Mouse (Mus musculus): ENCODE results near the gene Atp6v1e2.

Atp6v1e2 gene

DNA sequence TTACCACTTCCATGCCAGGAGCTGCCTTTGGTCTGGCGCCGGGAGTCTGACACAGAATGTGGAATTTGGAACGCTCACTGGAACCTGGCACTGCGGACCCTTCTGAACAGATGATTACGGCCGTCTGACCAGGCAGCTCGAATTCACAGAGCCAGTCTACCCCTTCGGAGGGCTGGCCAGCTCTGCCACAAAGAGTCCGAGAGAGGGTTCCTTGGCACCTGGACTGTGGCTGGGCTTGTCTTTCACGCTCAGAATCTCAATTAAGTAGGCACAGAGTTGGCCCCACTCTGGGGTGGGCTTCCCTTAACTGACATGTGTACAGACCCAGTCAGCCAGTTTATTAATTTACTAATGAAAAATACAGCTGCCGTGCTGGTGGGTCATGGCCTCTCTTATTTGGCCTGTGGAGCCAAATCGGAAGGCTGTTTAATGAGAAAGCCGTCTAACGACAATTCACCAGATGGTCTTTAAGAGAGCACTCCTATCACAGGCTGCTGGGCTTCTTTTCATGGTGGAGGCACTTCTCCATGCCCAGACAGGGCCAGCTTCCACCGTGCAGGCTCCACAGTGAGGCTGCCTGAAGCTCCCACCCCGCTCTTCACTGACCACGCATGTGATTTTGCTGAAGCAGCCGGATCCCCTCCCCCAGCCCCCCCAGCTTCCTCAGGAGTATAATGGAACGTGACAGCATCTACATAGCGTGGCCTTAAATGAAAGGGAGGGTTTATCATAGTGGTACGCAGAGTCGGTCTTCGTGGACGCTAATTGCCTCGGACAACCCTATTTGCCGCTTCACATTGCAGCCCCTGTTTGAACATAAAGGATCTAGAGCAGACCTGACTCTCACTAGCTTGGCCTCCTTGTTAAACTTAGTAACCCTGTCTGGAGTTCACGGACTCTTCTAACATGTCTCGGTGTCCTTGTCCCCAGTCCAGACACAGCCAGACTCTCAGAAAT lies at the start of gene Atp6v1e2:
Atp6v1e2 (minus strand) TSS at position 58 of the 957 bp plus-strand sequence.
- DNase-seq (ENCODE audit: low spot score), result no peak

DNA sequence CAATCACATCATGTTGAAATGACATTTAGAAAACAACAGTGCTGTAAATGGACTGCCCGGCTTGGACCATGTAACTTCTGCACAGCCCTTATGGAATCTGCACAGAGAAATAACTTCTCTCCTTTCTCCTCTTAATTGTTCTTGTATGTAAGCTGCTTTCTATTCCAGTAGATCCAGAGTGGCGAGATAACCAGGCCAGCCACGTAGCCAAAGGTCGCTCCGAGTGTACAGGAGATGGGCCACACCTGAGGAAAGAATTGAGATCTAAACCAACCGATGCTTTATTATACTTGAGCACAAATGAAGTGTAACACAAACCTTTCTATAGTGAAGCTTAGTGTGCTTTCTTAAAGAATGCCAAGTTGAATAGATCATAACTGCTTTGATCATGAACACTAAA lies 49.6 kb upstream of the Atp6v1e2 start:
- DNase-seq (ENCODE audit: low spot score), result no peak

GRCm38 (mm10) chr17:86991306-86991705 lies 43.6 kb upstream of the Atp6v1e2 start:
- no peak for DNase-seq (ENCODE audit: low spot score)

DNA sequence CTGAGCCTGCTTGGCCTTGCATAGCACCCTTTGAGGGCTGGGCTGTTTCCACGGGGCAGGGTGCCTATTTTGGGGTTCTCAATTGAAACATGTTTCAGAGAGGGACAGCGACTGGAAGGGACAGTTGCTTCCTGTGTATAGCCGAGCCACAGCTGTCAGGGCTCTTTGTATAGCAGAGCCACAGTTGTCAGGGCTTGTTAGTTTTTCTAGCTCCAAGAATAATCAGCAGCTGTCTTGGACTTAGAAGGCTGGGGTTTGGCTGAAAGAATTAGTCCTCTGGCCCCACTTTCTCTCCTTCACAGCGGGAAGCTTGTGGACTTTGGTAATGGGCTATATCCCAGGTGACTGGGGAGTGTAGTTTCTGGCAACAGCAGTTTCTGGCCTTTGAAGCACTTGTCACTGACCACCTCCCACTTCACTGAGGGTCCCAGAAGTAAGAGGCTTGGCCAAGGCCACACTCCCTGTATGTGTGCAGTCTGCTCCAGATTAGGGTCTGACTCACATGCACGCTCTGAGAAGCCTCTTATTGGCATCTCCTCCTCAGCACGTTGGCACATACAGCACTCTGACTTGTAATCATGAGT lies 41.0 kb upstream of the Atp6v1e2 start:
- no peak for DNase-seq (ENCODE audit: low spot score)

- DNase-seq (ENCODE audit: low spot score), result no peak
These were observed 40.5 kb upstream of the Atp6v1e2 start for GRCm38 (mm10) chr17:86988161-86988560.

- no peak for DNase-seq (ENCODE audit: low spot score)
These were observed 38.9 kb upstream of the Atp6v1e2 start for GRCm38 (mm10) chr17:86986449-86987138.

DNA sequence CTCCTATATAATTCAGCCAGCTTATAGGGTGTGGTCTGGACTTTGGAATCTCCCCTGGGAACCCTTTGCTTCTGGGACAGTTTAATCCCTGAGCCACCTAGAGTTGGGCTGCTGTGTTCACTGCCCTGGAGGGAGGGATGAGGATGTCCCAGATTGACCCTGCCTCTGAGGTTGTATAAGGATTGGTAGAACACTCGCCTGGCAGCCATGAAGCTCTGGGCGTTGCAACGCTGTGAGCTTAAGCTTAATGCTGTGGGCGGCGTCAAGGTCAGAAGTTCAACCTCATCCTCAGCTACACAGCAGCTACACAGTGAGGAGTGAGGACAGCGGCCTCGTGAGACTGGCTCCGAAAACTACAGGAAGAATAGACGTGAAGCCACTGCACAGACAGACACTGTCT lies 34.8 kb upstream of the Atp6v1e2 start:
- no peak for DNase-seq (ENCODE audit: low spot score)

- DNase-seq (ENCODE audit: low spot score), result no peak
These were observed 34.0 kb upstream of the Atp6v1e2 start for GRCm38 (mm10) chr17:86981701-86982100.

DNA sequence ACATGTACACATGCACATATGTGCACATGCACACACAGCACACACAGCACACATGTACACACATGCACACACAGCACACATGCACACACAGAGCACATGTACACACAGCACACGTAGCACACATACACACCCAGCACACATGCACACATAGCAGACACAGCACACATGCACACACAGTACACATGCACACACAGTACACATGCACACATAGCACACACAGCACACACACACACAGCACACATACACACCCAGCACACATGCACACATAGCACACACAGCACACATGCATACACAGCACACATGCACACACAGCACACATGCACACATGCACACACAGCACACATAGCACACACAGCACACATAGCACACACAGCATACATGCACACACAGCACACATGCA lies 33.5 kb upstream of the Atp6v1e2 start:
- no peak for DNase-seq (ENCODE audit: low spot score)

DNA sequence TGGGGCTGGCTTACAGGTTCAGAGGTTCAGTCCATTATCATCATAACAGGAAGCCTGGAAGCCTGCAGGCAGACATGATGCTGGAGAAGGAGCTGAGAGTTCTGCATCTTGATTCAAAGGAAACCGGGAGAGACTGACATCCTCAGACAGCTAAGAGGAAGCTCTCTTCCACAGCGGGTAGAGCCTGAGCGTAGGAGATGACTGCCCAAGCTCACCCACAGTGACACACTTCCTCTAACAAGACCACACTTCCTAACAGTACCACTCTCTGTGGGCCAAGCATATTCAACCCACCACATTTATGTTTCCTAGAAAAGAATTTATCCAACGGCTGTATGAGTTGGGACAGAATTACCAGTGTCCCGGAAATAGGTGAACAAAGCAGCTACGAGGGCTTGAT lies 30.8 kb upstream of the Atp6v1e2 start:
- no peak for DNase-seq (ENCODE audit: low spot score)

DNA sequence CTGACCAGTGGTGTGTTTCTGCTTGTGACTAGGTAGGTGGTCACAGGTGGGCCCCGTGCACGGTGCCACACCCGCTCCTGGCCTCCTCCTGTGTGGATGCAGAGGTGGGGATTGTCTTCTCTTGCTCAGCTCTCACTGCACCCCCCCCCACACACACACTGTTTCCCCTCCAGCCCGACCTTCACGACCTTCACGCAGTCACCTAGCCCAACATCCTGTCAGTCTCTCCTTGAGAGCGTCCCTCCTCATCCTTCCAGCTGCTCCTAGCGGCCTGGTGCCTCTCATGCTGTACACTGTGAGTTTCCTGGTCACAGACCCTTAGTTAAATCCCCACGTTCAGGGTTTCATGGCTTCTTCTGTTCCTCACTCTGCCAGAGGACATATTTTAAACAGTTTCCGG lies 28.7 kb upstream of the Atp6v1e2 start:
- no peak for DNase-seq (ENCODE audit: low spot score)

DNA sequence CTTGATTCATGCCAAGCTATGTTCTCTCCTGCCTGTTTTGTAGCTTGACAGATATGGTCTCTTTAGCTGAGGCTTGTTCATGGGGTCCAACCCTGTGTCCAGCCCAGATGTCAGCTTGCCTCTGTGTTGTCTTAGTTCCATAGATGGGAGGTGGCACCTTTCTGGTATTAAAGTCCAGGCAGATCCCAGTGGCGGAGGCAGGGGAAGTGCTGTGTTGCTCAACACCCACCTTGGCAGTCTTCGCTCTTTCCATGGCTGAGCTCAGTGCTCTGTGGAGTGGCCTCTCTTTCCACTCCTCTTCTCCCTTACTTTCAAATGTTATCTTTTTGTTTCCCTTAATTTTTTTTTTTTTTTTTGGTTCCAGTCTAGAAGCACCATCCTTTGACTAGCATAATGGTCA lies 25.4 kb upstream of the Atp6v1e2 start:
- no peak for DNase-seq (ENCODE audit: low spot score)

GRCm38 (mm10) chr17:86971860-86972259 lies 24.2 kb upstream of the Atp6v1e2 start:
- no peak for DNase-seq (ENCODE audit: low spot score)

- no peak for DNase-seq (ENCODE audit: low spot score)
These were observed 23.3 kb upstream of the Atp6v1e2 start for GRCm38 (mm10) chr17:86971036-86971435.

GRCm38 (mm10) chr17:86970026-86970750 lies 22.5 kb upstream of the Atp6v1e2 start:
- no peak for DNase-seq (ENCODE audit: low spot score)

GRCm38 (mm10) chr17:86969582-86969981 lies 21.9 kb upstream of the Atp6v1e2 start:
- DNase-seq (ENCODE audit: low spot score), result no peak

DNA sequence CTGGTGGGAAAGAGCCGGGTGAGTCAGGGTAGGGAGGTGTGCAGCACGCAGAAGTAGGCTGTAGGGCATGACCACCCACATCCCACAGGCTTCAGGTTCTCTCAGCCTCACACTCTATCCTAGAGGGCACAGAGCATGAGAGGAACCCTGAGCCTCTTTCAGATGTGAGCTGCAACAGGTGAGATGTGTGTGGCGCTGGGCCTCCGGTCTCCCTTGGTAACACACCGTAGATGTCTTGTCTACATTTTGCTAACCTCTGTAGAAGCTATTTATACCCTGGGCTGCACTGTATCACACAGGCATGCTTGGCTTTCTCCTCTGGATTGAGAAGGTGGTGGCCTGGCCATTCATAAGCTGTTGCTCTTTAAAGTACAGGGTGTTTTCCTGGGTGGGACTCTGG lies 20.9 kb upstream of the Atp6v1e2 start:
- DNase-seq (ENCODE audit: low spot score), result no peak

DNA sequence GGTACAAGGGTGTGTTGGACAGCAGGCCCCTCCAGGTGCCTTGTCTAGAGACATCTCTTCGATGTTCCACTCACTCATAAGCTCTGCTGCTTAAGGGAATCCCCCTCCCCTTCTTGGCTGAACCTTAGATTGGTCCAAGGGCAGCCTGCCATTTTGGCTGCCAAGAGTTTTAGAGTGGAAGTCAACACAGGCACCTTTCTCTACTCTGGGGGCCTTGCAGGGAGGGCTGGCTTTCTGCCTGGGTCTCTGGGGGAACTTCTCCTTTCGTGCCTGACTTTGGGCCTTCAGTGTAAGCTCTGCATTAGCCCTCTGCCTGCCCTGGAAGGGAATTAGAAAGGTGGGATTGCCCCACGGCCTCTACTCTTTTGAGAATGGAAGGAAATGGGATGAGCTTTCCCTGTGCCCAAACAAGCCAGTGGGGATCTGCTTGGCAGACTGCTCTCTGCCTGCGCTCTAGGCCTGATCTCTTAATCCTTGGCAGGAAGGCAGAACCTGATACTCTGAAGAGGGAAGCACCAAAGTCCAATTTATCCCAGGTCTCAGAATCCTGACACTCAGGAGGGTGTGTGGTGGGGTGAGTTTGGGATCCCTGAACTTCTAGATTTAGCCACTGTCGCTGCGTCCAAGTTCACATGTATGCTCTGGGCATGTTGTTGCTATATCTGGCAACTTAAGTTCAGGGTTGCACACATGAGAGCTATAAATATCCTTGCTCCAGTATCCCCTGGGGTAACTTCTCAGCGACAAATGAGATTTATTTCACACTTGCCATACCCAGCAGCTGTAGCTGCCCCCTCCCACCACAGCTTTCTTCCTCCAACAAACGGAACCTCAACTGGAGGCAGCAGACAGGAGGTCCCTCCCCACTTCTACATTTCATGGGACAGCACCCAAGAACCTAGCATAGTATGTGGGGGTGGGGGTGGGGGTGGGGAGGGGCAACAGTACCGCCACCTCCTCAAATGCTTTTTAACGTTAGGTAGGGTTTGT lies 20.1 kb upstream of the Atp6v1e2 start:
- no peak for DNase-seq (ENCODE audit: low spot score)

DNA sequence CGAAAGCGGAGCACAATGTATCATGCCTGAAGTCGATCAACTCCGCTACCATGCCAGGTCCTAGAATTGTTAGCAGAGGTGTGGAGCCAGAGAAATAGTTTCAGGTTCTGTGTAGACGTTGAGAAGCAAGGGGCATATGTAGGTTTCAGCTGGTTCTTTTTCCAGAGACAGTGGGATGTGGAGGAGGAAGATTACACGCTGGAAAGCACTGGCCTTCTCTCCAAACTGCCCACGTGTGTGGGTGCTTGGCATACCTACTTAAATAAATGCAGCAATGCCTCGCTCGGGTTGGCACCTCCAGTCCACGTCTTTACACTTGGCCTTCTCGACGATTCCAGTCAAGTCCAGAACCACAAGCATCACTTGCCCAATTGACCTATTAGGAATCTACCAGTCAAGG lies 19.4 kb upstream of the Atp6v1e2 start:
- no peak for DNase-seq (ENCODE audit: low spot score)

DNA sequence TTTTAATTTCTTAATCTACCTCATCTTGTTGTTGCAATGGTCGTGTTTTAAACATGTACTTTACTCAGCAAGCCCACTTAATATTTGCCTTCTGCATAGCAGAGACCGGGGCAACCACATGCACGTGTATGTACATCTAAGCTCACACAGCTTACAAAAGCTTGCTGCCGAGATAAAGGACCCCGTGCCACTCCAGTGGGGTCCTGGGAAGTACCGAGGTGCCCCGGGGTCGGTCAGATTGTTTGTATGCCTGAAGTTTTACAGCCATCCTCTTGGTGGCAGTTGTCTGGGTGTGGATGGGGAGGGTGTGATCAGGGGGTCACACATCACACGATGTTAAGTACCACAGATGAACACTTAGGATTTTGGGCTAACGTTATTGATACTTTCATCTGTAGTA lies 18.3 kb upstream of the Atp6v1e2 start:
- no peak for DNase-seq (ENCODE audit: low spot score)

DNA sequence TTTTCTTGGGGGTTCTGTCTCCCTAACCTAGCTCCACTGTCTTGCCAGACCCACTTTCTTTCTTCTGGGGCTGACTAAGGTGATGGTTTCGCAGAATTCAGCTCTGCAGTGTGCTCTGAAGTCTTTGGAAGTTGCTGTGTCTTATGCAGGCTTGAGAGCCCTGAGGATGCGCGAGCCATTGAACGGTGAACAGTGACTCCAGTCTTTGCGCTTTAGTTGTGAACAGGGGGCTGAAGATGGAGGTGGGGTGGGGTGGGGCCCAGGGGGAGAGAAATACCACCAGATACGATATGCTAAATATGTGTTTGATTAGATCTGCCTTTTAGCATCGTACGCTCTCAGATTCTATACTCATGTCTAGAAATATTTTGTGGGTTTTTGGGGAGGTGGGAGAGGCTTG lies 17.4 kb upstream of the Atp6v1e2 start:
- DNase-seq (ENCODE audit: low spot score), result no peak
